Mouse (Mus musculus): Measurements from ENCODE around the gene Zfp62.

DNA sequence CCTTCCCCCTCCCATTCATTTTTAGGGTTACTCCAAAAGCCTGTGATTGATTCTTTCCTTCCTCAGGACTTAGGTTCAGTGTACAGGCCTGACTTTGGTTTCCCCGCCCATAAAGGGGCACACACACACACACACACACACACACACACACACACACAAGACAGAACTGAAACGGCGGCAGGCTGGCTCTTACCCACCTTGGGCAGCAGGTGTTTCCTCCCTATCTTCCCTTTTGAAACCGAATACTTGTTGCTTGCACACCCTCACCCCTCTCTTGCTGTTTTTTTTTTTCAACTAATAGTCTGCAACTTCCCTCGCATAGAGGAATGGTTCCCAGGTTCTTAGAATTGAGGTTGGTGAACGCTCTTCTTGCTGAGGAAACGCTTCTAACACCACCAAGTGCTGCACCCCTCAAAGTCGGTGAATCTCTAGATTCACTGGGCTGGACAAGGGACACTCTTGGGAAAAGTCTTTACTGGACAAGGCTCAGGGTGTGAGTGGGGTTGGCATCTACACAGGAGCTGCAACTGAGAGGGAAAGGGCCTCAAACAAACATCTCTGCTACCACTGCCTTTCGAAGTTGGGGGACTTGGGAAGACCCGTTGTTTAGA is 46.8 kb downstream of the Zfp62 start:
- TF ChIP-seq CHD2 (IDR thresholded peaks at IDR 0.05; ENCODE audit: low read depth, low read length) (no peak), ZC3H11A (IDR thresholded peaks at IDR 0.05; ENCODE audit: borderline replicate concordance, low read depth, low read length) (no peak), MAFK (IDR thresholded peaks at IDR 0.05; ENCODE audit: insufficient read depth, low read depth, low read length) (no peak)

All from ES-E14 (cell line).